Mouse (Mus musculus) Muller cell, postnatal 12 days (primary cell): ENCODE results near the gene Gpatch4.

Source experiments
- DNase-seq: peaks from one replicate; pipeline ENCODE4 v3.0.0-alpha.2; 2015; ENCODE audit errors: inconsistent ontology term

The Gpatch4 gene

GRCm38 (mm10) chr3:88030608-88031395 lies 12.1 kb upstream of the Gpatch4 start:
- DNase-seq = peak; percentile 14

GRCm38 (mm10) chr3:88033506-88033905 lies 9.4 kb upstream of the Gpatch4 start:
- no peak for DNase-seq

- DNase-seq = no peak
Measured at GRCm38 (mm10) chr3:88035561-88036293, 7.2 kb upstream of the Gpatch4 start.

- DNase-seq = no peak
Measured at GRCm38 (mm10) chr3:88049532-88049931, 6.6 kb downstream of the Gpatch4 start.

GRCm38 (mm10) chr3:88057030-88057429 lies 14.1 kb downstream of the Gpatch4 start:
- no peak for DNase-seq

GRCm38 (mm10) chr3:88057902-88058696 lies 15.2 kb downstream of the Gpatch4 start, which contains the start of gene Naxe:
Gene Naxe (minus strand): TSS chr3:88058495.
- peak; percentile 94 for DNase-seq

- DNase-seq = no peak
Measured at GRCm38 (mm10) chr3:88068386-88068785, 25.5 kb downstream of the Gpatch4 start.

- peak; percentile 84 for DNase-seq
Measured at GRCm38 (mm10) chr3:88071783-88072182, 28.9 kb downstream of the Gpatch4 start.

GRCm38 (mm10) chr3:88073631-88074030 lies 30.7 kb downstream of the Gpatch4 start:
- no peak for DNase-seq

- DNase-seq = no peak
Measured at GRCm38 (mm10) chr3:88074351-88074750, 31.4 kb downstream of the Gpatch4 start.

GRCm38 (mm10) chr3:88074766-88075165 lies 31.9 kb downstream of the Gpatch4 start:
- DNase-seq = no peak

GRCm38 (mm10) chr3:88077441-88077840 lies 34.5 kb downstream of the Gpatch4 start:
- DNase-seq = no peak

GRCm38 (mm10) chr3:88078204-88078603 lies 35.3 kb downstream of the Gpatch4 start, which contains the start of gene Ttc24:
Gene Ttc24 (minus strand): TSS chr3:88078304.
- DNase-seq = no peak

- DNase-seq = peak; percentile 92
Measured at GRCm38 (mm10) chr3:88081345-88082223, 38.7 kb downstream of the Gpatch4 start, which contains the start of gene Iqgap3. Gene Iqgap3 (plus strand): TSS chr3:88081971.

- DNase-seq = no peak
Measured at GRCm38 (mm10) chr3:88082224-88082618, 39.3 kb downstream of the Gpatch4 start.

- peak; percentile 89 for DNase-seq
Measured at GRCm38 (mm10) chr3:88082663-88083062, 39.8 kb downstream of the Gpatch4 start.

- no peak for DNase-seq
Measured at GRCm38 (mm10) chr3:88084001-88084400, 41.1 kb downstream of the Gpatch4 start.

- no peak for DNase-seq
Measured at GRCm38 (mm10) chr3:88085459-88085858, 42.6 kb downstream of the Gpatch4 start.

- peak; percentile 11 for DNase-seq
Measured at GRCm38 (mm10) chr3:88087688-88088087, 44.8 kb downstream of the Gpatch4 start.

- DNase-seq = no peak
Measured at GRCm38 (mm10) chr3:88090106-88090505, 47.2 kb downstream of the Gpatch4 start.

GRCm38 (mm10) chr3:88090616-88091015 lies 47.7 kb downstream of the Gpatch4 start:
- DNase-seq = no peak
